Mouse (Mus musculus) right cerebral cortex, adult 18-20 months (tissue): ENCODE data around the gene Pigf.
"Not testable (repeated sequence)": the region's sequence is repeated elsewhere in the genome, so short reads cannot be mapped to it uniquely, and the experiment has no call there.

Experiments
- DNase-seq: peaks from one replicate; pipeline ENCODE4 v3.0.0; 2022; ENCODE audit warnings: mixed read lengths

The Pigf gene

DNA sequence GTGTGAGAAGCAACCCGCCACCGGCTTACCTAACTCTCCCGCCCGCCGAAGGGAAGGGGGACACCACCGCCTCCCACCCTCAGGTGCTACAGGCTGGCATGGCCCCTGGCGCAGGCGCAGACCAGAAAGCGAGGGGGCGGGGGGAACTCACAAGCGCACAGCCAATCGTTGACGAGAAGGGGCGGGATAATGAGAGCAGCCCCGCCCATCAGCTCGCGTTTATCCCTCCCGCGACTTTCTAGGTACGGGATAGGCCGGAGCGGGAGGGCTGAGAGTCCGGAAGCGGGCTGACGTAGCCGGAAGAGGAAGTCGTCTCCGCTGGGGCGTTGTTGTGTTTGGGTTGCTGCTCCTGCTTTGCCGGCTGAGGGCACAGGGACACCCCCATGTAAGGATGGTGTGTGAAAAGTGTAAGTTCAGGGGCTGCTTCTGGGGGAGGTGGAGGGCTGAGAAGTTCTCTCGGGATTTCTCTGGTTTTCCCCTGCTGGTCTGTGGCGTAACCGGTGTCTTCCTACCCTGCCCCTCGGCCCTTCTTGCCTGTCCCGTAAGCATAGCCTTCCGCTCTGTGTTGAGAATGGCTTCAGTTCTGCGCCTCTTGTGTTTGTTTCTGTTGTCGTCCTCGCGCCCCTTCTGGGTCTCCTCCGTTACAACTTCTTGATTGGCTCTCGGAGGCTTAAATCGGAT, at the start of gene Pigf, which contains the start of gene Cript:
Pigf (minus strand) TSS at position 138 of the 681 bp plus-strand sequence.
Cript (plus strand) TSS at position 282 of the 681 bp plus-strand sequence.
- DNase-seq = peak; percentile 98

DNA sequence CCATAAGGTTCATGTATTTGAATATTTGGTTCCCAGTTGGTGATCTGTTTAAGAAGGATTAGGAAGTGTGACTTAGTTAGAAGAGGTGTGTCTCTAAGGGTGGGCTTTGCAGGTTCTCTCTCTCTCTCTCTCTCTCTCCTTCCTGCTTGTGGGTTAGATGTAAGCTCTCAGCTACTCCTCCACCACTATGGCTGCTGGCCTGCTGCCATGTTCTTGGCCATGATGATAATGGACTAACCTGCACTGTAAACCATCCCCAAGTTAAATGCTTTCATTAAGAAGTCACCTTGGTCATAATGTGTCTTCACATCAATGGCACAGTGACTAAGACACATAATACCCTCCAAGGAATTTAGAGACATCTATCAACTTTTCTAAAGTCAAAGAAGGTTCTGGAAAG, 48.3 kb upstream of the Pigf start:
- DNase-seq = no peak

DNA sequence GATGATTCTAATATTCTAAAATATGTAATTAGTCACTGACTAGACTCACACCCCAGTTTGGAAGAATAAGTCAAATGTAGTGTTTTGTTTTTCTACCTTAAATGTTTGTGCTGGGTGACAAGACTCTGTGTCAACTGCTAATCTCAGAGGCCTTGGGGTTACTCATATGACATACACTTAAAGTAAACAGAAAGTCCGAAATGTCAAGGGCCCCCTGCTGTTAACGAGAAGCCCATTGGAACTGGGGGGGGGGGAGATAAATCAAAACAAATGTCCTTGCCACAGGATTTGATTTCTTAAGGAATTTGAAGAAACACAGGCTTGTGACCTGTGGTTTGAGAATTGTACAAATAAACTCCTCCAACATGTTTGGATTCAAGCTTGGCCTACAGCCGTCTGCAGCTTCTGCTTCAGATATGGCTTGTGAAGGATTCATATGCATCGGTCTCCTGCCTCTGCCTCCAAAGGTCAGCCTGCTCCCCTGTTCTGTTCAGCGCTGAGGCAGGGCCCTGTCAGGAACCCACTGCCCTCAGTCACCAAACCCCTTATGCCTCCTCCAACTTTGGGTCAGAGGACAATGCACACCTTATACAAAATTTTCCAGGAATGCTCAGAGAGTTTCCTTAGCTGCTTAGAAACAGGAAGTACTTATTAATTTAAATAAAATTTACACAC, 47.7 kb upstream of the Pigf start:
- no peak for DNase-seq

DNA sequence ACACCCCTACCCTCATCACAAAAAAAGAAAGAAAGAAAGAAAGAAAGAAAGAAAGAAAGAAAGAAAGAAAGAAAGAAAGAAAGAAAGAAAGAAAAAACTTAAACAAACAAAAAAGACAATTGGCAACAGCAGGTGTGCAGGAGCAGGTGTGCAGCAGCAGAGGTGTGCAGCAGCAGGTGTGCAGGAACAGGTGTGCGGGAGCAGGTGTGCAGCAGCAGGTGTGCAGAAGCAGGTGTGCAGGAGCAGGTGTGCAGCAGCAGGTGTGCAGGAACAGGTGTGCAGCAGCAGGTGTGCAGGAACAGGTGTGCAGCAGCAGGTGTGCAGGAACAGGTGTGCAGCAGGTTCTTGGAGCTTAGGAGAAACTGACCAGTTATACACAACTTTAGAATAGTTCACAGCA, 47.0 kb upstream of the Pigf start:
- DNase-seq = not testable (repeated sequence)

DNA sequence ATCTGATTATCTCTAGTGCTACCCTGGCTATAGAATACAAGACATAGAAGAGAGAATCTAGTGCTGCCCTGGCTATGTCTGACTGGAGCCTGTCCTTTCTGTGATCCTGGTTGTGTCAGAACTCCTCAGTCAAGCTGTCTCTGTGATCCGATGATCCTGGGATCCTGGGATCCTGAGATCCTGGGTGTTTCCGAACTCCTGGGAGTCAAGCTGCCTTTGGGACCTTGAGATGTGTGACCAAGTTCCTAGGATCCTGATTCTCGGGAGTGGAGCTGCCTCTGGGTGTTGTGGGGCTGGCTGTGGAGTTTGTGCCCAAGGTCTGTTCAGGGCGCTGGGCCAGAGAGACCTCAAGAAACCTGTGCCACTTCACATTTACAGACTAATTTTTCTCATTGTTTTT, 43.8 kb upstream of the Pigf start:
- DNase-seq = no peak

DNA sequence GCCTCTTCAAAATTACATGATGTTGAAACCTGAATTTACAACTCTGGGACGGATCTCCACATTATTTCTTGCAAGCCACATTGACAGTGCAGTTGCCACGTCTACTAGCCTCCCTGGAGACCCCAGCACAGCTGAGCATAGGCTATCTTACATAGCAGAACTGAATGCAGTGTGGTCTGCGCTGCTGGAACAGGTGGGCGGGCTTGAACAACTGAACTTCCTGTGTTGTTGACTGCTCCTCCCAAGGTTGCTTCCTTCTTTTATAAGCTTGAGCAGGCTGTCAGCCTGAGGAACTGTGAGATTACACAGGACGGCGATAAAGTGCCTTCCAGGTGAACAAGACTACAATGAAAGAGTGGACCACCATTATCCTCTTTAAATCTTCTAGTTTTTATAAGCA, 38.8 kb upstream of the Pigf start:
- DNase-seq = no peak

DNA sequence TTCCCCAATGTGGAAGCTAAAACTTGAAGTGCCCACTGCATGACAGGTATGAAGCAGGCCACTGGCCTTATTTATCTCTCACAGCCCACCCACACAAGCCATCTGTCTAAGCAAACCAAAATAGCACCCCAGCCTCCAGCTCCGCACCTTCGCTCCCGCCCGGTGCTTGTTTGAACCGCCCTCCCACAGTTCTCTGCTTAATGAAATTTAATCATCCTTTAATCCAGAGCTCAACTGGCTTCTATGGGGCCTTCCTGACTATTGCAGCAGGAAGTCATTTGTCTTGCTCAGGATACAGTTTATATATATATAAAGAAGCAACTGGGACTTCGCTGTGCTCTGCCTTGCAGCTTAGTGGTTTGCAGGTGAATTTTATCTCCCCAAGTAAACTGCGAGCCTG, 38.3 kb upstream of the Pigf start:
- no peak for DNase-seq

DNA sequence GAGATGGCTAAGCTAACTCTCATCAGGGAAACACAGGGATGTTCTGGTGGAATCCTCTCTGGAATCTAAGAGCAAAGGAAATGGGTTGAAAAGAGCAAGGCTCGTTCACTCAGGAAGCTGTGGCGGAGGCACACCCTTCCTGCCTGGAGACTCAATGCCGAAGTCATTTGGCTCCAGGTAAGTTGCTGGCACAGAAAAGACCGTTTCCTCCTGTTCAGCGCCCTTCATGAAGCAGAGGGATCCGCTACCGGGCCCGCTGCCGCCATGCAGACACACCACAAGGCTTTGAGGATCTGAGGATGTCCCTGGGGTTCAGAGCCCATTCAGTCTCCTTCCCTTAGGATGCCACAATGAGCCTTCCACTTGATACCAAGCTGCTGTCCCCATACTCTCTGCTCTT, 37.4 kb upstream of the Pigf start:
- no peak for DNase-seq

DNA sequence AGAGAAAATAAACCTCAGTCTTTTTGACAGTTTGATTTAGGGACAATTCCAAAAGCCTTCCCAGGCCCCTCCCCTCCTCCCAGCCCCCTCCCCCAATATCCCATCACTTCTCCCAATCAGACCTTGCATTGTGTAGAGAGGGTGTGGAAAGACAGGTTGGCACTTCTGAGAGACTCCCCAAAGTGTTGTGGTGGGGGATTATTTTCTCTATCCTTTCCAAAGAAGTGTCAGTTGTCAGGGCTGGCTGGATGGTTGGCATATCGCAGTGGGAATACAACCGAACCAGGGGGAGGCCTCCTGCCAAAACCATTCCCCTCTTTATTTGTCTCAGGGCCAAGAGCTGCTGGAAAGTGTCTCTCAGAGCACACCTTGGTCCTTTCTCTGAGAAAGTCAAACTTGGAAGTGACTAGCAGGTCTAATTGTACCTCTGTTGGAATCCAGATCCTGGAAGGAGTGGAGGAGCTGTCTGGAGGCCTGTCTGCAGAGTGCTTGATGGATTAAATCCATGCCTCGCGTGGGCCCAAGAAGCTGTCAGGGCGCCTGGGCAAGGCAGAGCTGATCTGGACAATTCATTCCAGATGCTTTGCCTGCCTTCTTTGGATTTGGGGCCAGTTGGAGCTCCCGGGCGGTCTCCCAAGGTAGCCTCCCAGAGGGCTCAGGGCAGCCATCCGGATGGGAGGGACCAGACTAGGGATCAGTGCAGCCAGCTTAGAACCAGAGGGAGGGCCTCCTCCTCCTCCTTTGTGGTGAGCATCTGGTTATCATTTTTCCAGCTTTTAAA, 32.5 kb upstream of the Pigf start:
- DNase-seq = no peak

DNA sequence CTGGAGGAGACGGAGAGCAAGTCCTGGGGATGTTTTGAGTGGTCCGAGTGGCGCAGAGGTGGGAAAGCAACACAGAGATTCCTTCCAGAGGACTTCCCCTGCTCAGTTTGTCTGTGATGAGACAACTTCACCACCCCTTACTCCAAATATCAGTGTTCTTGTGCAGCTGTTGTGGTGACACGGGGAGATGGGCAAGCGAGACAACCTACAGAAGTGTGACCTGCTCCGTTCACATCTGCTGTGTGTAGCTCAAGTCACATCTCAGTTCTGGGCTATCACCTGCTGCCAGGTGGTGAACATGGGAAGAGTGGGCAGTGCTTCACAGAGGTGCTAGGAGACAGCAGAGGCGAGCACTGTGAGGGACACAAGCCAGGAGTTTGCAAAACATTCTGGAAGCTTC, 31.6 kb upstream of the Pigf start:
- no peak for DNase-seq

DNA sequence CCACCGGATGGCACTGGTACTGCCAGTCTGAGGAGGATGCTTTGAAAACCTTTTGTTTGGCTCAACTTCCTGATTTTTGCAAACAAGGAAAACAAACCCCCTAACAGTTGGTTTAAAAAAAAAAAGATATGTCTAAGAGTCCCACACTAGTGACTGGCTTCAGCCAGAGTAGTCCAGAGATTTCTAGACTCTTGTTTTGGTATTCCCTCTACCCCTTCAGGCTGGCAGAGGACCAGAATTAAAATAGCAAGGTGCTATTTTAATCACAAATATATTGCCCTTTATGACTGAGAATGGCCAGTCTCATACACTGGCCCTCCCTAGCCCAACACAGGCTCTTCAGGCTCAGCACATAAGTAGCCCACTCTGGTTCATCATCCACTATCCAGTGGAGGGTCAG, 30.5 kb upstream of the Pigf start:
- DNase-seq = no peak

DNA sequence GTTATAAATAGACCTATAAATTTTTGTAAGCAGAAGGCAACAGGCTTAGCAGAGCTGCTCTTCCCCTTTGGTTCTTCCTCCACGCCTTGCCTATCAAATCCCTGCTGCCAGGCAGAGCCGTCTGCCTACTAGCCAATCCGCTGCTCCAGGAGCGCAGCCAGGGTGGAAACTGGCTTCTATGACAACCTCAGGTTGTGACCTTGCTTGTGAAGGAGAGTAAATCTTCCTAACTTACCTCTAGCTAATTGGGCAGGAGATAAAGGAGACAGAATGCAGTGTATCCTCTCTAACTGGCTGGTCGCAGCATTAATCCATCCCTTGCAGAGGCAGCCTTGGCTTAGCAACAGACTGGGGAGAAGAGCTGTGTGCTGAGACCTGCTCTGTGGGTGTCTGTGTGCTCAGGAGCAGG, 29.8 kb upstream of the Pigf start:
- DNase-seq = peak; percentile 60

DNA sequence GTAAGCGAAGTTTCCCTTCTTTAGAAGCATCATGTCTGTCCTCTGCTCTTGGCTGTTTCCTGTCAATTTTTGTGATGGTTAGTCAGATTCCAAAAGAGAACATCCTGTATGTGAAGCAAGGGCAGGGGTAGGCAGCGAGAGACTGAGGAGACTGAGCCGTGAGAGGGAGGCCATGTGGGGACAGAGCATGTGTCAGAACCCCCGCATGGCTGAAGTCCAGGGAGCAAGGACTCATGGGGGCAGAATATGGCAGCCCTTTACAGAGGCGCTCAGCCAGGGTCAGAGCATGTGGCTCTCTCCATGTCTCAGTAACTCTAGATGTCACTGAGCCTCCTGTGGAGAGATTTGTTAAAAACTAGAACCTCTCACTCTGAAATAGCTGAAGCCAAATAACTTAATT, 28.7 kb upstream of the Pigf start:
- DNase-seq = no peak

DNA sequence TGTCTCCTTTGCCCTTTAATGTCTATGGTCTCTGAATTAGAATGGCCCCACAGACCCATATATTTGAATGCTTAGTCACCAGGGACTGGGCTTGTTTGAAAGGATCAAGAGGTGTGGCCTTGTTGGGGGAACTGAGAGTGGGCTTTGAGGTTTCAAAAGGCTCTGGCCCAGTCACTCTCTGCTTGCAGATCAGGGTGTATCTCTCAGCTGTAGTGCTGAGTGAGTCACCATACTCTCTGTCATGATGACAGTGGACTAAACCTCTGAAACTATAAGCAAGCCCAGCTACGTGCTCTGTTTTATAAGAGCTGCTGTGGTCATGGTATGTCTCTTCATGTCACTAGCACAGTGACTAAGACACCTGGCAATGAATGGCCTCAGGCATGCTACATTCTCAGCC, 27.2 kb upstream of the Pigf start:
- DNase-seq = no peak

DNA sequence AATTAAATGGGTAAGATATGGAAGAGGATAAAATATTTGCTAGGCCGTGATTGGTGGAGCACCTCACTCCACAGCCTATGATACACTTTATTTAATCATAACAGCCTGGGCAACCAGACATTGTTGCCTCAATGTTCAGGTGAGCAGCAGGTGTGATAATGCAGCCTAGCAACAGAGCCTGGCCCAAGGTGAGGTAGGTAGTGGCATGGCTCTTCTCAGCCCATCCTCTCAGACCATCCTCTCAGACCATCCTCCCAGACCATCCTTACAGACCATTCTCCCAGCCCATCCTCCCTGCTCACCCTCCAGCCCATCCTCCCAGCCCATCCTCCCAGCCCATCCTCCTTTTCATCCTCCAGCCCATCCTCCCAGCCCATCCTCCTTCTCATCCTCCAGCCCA, 26.4 kb upstream of the Pigf start:
- DNase-seq = no peak

DNA sequence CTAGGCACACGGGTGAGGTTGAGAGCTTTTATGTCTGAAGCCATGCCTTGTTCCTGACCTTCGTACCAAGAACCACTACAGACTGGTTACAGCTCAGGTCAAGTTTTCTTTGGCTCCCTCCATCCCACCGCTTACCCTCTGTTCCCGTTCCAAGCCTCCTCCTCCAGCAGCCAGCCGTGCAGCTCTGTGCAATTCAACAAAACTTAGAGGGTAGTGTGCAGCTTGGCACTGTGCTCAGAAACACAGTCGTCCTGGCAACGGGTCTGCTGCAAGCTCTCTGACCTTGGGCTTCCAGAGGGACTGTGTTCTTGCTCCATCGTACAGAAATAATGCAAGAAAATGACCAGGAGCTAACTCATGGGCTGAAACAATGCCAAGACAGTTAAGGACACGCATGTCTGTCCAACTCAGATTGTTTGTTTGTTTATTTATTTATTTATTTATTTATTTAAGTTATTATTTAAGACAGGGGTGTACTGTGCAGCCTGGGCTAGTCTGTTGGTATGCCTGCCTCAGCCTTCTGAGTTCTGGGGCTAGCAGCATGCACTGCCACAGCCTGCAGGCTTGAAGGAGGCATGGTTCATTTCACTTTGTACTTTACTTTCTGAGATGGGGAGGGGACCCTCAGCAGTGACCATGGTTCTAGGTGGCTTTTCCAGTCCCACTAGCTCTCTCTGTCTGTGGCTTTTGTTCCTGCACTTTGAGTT, 25.4 kb upstream of the Pigf start:
- DNase-seq = peak; percentile 40

DNA sequence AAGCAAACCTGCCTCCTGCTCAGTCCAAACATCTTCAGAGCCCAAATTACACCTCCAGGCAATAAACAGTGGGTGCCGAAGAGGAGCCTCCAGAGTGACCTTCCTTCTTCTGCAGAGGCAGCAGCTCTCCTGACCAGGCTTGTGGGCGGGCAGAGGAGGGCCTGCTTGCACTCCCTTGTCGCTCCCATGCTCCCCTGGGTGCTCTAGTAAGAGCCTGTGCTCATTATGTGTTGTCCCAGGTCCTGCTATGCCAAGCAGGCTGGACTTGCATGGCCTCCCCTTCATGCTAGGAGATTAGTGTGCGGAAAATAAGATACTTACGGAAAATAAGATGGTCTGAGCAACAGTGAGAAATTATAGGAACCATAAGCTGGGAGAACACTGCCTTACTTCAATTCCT, 24.5 kb upstream of the Pigf start:
- DNase-seq = no peak

DNA sequence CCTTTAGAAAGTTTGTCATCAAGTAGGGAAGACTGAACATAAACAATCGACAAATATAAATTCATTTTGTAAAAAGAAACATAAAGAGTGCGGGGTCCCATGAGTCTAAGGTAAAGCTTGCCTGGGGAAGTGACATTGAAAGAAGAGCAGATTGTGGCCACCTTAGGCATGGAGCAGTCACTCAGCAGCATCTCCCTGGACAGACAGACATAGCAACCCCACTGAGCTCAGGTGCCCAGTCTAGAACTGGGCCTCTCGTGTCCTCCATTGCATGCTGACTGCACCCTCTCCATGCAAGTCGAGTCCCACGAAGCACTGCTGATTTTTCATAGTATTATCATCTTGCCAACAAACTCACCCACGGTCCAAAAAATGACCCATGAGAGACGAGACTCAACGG, 19.6 kb upstream of the Pigf start:
- no peak for DNase-seq

DNA sequence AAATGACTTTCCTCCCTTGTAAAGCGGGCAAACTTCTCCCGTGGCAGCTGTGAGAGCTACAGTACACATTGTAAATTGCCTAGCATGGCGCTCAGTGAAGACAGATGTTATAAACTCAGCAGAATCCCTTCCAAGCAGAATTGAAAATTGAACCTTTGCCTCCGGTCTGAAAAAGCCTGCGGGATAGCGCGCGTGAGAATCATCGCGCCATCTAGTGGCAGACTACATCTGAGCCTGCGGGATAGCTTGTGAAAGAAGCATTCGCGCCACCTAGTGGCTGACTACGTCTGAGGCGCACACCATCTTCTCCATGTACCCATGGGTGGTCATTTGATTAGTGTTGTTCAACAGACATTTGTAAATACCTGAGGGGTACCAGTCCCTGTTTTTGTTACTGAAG, 19.2 kb upstream of the Pigf start:
- peak; percentile 88 for DNase-seq

DNA sequence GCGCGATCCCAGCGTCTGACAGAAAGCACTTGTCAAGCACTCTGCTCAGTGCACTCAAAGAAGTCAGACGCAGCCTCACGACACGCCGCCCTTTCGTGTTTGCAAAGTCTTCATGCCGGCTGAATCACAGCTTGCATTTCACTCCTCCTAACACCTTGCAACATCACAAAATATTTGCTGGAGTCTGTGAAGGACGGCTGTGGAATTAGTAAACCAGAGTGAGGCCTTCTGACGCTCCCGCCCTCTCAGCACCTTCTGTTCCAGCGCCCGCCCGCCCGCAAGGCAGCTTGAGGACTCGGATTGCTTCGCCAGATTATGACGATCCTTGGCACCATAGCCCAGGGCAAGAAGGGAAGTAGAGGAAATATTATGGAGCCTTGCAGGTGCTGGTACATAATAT, 16.5 kb upstream of the Pigf start:
- DNase-seq = peak; percentile 75

DNA sequence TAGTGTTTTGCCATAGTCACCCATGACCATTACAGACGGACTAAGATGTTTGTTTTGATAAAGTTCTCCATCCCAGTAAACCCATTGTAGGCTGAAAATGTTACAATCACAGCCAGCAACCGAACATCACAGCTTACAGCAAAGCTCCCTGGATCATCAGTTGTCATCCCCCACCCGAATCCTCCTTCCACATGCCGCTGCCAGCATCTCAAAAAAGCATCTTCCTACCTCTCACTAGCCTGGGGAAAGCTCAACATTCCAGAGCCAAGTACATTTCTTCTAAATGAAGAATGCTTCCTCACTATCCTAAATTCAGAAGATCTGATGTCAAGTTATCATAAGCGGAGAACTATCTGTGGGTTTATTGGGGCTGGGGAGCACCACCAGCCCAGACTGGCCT, 13.3 kb upstream of the Pigf start:
- peak; percentile 53 for DNase-seq

DNA sequence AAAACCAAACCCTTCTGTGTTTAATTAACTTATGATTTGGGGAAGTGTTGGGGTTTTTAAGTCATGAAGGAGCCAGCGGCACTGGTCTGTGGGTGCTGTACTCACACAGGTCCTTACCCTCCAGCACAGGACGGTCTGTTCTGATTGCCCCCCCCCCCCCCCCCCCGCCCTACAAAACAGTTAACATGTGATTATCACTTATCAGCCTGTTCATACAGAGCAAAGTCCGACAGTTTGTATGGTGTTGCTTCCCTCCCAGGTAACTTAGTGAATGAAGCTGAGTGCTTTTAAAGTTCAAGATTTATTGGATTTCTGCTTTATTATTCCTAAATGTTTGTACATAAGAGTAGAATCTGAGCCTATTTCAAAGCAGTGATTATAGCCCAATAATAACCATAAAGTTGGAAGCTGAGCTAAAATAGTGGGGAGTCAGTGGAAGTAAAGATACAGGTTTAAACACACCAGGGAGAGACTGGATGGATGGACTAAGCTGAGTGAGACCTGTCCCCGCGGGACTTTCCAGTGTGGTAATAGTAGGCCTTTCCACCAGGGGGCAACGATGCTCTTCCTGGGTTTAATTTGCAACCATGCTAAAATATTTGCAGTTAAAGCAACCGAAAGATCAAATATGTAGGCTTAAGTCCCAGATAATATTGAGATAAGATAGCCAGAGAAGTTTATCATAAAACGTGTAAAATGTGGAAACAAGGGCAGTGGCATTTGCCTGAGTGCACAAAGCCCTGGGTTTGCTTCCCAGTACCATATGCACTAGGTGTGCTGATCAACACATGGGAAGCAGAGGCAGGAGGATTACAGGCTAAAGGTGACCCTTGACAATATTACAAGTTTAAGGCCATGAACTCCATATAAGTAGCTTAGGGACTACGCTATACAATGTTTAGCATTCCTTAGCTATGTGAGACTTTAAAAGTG, 11.2 kb upstream of the Pigf start:
- no peak for DNase-seq
